9 mouse cellular contexts compared by ENCODE assay signal in the genomic region with DNA sequence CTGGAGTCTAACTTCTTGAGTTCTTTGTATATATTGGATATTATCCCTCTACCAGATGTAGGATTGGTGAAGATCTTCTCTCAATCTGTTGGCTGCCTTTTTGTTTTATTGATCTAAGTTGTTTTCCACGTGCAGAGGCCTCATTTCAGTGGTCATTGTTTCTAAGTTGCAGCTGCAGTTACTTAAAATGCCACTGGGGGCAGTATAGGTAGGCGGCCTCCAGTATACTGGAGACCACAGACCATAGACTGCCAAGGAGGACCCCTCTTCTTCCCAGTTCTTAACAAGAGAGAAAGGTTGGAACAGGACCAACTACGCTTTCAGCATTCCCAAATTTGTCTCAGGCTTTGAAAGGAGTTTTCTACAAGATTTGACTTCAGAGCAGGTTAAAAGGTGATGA.
DNase-seq lines count a peak whose midpoint lies in the region; ATAC-seq and TF ChIP-seq lines count a peak whose summit lies in the region.
"Had no signal": no experiment of that assay in that cellular context is flagged by ENCODE, and none has a peak within 500 bp of the region (broad histone marks: within the 10 kb centered on the region; RNA-seq: fewer than 3 reads in every experiment).

No protein-coding gene starts in this region.

- TF ChIP-seq CTCF in spleen, adult 2 months (IDR thresholded peaks at IDR 0.05; ENCODE audit: extremely low read depth, insufficient read depth, insufficient read length, insufficient replicate concordance), result peak; percentile 9; the same call in 1 of the 2 replicates

- no peak for TF ChIP-seq POLR2A in spleen, adult 2 months (IDR thresholded peaks at IDR 0.05; ENCODE audit: low read depth, low read length)

- peak; percentile 7 for DNase-seq in gastrocnemius, postnatal 25 days
- no peak for DNase-seq in gastrocnemius, adult 18-20 months (ENCODE audit: low spot score)
- no peak for DNase-seq in spleen, adult 2 months (ENCODE audit: low read depth in 1 of 2, low spot score in 2 of 2)
- no peak for DNase-seq in spleen, postnatal 14 days (ENCODE audit: low spot score in 2 of 2)
- DNase-seq in thymus, postnatal 25 days, result peak; percentile 28
- no peak for DNase-seq in testis, postnatal 10 days (ENCODE audit: low spot score)
- no peak for DNase-seq in layer of hippocampus, adult 9-11 months

- no peaks in the 10 kb centered on the region for H3K27me3 ChIP-seq in spleen, adult 2 months (ENCODE audit: control insufficient read depth, insufficient read depth, low read length)
- H3K27me3 ChIP-seq: forebrain, embryonic 13.5 days had no signal

- H3K36me3 ChIP-seq in spleen, adult 2 months (ENCODE audit: control insufficient read depth, insufficient read depth, low read length), result no peaks in the 10 kb centered on the region

- WGBS in spleen, adult 2 months, result 45% methylated on average over 3 of the region's 3 CpGs

- no peak overlapping the region for H3K4me3 ChIP-seq in spleen, adult 2 months (ENCODE audit: extremely low read depth, insufficient read depth, insufficient read length)
- H3K4me3 ChIP-seq: forebrain, embryonic 13.5 days had no signal

- H3K4me1 ChIP-seq in spleen, adult 2 months (ENCODE audit: control insufficient read depth, insufficient read depth, insufficient read length), result no peaks in the 10 kb centered on the region
- H3K4me1 ChIP-seq: forebrain, embryonic 13.5 days had no signal

- H3K27ac ChIP-seq in spleen, adult 2 months (ENCODE audit: insufficient read depth, low read length), result no peak overlapping the region
- H3K27ac ChIP-seq: forebrain, embryonic 13.5 days had no signal

- peak; percentile 38; the same call in 1 of the 2 replicates for ATAC-seq in granulocyte monocyte progenitor cell, adult 5-6 weeks (replicated peaks; ENCODE audit: poor library complexity, severe bottlenecking)
- ATAC-seq: forebrain, embryonic 13.5 days had no signal

Comparison
In these comparisons a context has a peak if more than half of its experiments do, and no peak if none do; other contexts are left out.
1. DNase-seq: peak in gastrocnemius, postnatal 25 days (single experiment) and thymus, postnatal 25 days (single experiment); none in gastrocnemius, adult 18-20 months (single experiment), spleen, adult 2 months (0 of 2), spleen, postnatal 14 days (0 of 2), testis, postnatal 10 days (single experiment) and layer of hippocampus, adult 9-11 months (single experiment).